Mouse (Mus musculus) urinary bladder, adult 18-20 months (tissue): ENCODE measurements at regions not wholly inside any gene's neighbourhood (a gene's known extent, or its start where the extent isn't known, plus 50 kb on each side); places are given as distances from the start of the nearest gene placed in this dataset.

ENCODE experiments used
- DNase-seq, 2 experiments: peaks; one replicate each; pipeline ENCODE4 v3.0.0; 2022; ENCODE audit warnings: low spot score in 2 of 2, mixed read lengths in 2 of 2

GRCm38 (mm10) chr6:117110291-117110690 lies 58.0 kb upstream of the Cxcl12 start:
- no peak for DNase-seq

GRCm38 (mm10) chr6:117114859-117115258 lies 53.5 kb upstream of the Cxcl12 start:
- DNase-seq, result no peak

- DNase-seq, result no peak
These were observed 50.3 kb upstream of the Cxcl12 start for GRCm38 (mm10) chr6:117118081-117118480.
